Mouse (Mus musculus) stomach, postnatal 0 days (tissue): ENCODE measurements around the gene Pla2g2c. TPM values are rescaled to one million over a fixed set of nuclear protein-coding genes. Genes with fewer than 3 reads are reported as not detected.
A peak's percentile ranks its signal among the peaks of the same experiment; 100 is the strongest.

Experiments used
- ATAC-seq: fragments of 200-750 bp; cut with Nextera tagmentation; 2 replicates; pipeline ENCODE4 v1.8.0; 2017; ENCODE audit not compliant: low FRiP score, low TSS enrichment
- DNase-seq: peaks from one replicate; pipeline ENCODE4 v3.0.0-alpha.2; 2016; ENCODE audit warnings: low spot score
- H3K27ac ChIP-seq: fragments of 300-500 bp; sonication (generic); replicated peaks from 2 replicates; pipeline ENCODE4 v1.5.1; 2014; ENCODE audit warnings: mild to moderate bottlenecking, control low read depth
- H3K27me3 ChIP-seq: fragments of 300-500 bp; sonication (generic); 2 replicates; pipeline ENCODE4 v1.6.1; 2014; ENCODE audit warnings: low read length; ENCODE audit not compliant: control insufficient read depth, insufficient read depth
- H3K36me3 ChIP-seq: fragments of 300-500 bp; sonication (generic); 2 replicates; pipeline ENCODE4 v1.6.1; 2014; ENCODE audit warnings: low read length, mixed read lengths; ENCODE audit not compliant: control insufficient read depth, insufficient read depth
- H3K4me1 ChIP-seq: fragments of 300-500 bp; sonication (generic); replicated peaks from 2 replicates; pipeline ENCODE4 v1.6.1; 2014; ENCODE audit warnings: antibody characterized with exemption; ENCODE audit not compliant: control insufficient read depth, insufficient read depth
- H3K4me2 ChIP-seq: fragments of 300-500 bp; sonication (generic); replicated peaks from 2 replicates; pipeline ENCODE4 v1.6.1; 2014; ENCODE audit warnings: low read depth, mild to moderate bottlenecking, control low read depth, moderate library complexity
- H3K4me3 ChIP-seq: fragments of 300-500 bp; sonication (generic); 2 replicates; pipeline ENCODE4 v1.5.1; 2014; ENCODE audit warnings: low read depth, low read length, control low read depth
- H3K9ac ChIP-seq: fragments of 300-500 bp; sonication (generic); 2 replicates; pipeline ENCODE4 v1.6.1; 2014; ENCODE audit warnings: mild to moderate bottlenecking, low read length, control low read depth, mixed read lengths
- H3K9me3 ChIP-seq: fragments of 300-500 bp; sonication (generic); 2 replicates; pipeline ENCODE4 v1.6.1; 2016; ENCODE audit warnings: low read length; ENCODE audit not compliant: control insufficient read depth
- CTCF ChIP-seq: IDR thresholded peaks from 2 replicates; pipeline ENCODE4 v1.5.1; 2016; ENCODE audit warnings: antibody characterized with exemption, low read depth, mild to moderate bottlenecking, moderate library complexity
- EP300 ChIP-seq: optimal IDR thresholded peaks from 2 replicates; pipeline ENCODE3; 2016; ENCODE audit warnings: antibody characterized with exemption
- WGBS: fragments of 180-500 bp; shearing (Covaris S2); extraction: QIAGEN DNeasy Blood & Tissue Kit; methylation state at CpG from one replicate; pipeline ENCODE4 v1.1.7; 2014; 5-methylcytosine and 5-hydroxymethylcytosine counted together
- polyA plus RNA-seq: library from polyadenylated mRNA; unstranded; fragments of >200 nt; fragmentation: Nextera tagmentation; extraction: Ambion mirVana; gene quantifications from 2 replicates; pipeline ENCODE4 v1.2.1, GENCODE M21; 2015

The Pla2g2c gene
- polyA plus RNA-seq, 1 experiment from 2014 or later: 0.30 TPM

- 85% methylated on average over 9 of the region's 9 CpGs for WGBS
- ATAC-seq: no peak
- no peak overlapping the region for H3K4me2 ChIP-seq
- no peaks in the 10 kb centered on the region for H3K36me3 ChIP-seq
- no peak overlapping the region for H3K27ac ChIP-seq
- no peak for DNase-seq
- no peaks in the 10 kb centered on the region for H3K27me3 ChIP-seq
- H3K9ac ChIP-seq: no peak overlapping the region
- TF ChIP-seq EP300 (no peak), CTCF (no peak)
- no peaks in the 10 kb centered on the region for H3K4me1 ChIP-seq
- H3K4me3 ChIP-seq: no peak overlapping the region
- no peaks in the 10 kb centered on the region for H3K9me3 ChIP-seq
Observed at GRCm38 (mm10) chr4:138746866-138747265, 22.3 kb downstream of the Pla2g2c start.

DNA sequence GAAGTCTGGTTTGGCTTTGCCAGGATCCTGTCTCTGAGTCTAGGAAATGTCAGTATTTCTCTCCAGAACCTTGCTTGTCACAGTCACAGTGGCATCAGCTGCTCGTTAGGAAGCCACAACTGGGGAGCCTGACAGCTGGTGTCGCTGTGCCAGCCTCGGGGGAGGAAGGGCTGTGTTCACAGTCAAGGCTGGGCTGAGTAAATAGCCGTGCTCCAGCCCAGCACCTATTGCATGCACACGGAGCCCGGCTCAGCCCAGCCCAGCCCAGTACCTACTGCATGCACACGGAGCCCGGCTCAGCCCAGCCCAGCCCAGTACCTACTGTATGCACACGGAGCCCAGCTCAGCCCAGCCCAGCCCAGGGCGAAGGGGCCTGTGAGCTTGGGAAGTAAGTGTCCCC lies 23.3 kb downstream of the Pla2g2c start:
- Histone ChIP-seq H3K4me3 (no peak overlapping the region), H3K36me3 (no peaks in the 10 kb centered on the region), H3K9me3 (no peaks in the 10 kb centered on the region), H3K9ac (no peak overlapping the region), H3K4me2 (no peak overlapping the region), H3K4me1 (no peaks in the 10 kb centered on the region), H3K27ac (no peak overlapping the region), H3K27me3 (no peaks in the 10 kb centered on the region)
- WGBS: 39% methylated on average over 10 of the region's 10 CpGs
- peak; percentile 63 for DNase-seq
- TF ChIP-seq CTCF: peak; percentile 40; the same call in 1 of the 2 replicates
- TF ChIP-seq EP300: no peak
- ATAC-seq: peak; percentile 82

DNA sequence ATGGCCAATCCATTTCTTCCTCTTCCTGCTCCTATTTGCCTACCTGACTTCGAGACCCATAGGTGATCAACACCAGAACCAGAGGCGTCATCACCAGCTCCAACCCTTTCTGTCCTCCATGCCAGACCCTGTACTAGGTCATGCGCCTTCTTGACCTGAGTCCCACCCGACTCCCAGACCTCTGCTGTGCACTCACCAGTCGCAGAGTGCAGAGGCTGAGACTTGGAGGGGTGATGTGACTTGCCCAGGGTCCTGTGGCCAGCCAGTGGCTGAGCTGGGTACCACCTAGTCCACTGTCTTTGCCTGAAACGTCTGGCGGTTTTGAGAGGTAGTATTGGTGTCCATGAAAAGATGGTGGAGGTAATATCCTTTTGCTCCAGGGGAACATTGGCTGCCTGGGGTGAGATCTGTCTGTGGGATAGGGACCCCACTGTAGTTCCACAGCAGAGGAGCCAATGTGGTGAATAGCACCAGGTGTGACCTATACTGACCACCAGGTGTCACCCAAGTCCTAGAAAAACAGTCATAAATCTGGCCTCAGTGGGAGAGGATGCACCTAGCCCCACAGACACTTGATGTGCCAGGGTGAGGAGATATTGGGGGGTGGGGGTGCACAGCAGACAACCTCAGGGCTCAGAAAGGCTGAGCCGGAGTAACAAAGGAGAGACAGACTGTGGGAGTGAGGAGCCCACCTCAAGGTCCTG lies 23.9 kb downstream of the Pla2g2c start:
- TF ChIP-seq EP300 (no peak), CTCF (peak; percentile 86)
- no peaks in the 10 kb centered on the region for H3K27me3 ChIP-seq
- H3K4me1 ChIP-seq: no peaks in the 10 kb centered on the region
- H3K4me3 ChIP-seq: no peak overlapping the region
- WGBS: 50% methylated on average over 8 of the region's 8 CpGs
- DNase-seq (peak; percentile 45), ATAC-seq (peak; percentile 31)
- H3K9me3 ChIP-seq: no peaks in the 10 kb centered on the region
- no peak overlapping the region for H3K9ac ChIP-seq
- H3K36me3 ChIP-seq: no peaks in the 10 kb centered on the region
- no peak overlapping the region for H3K4me2 ChIP-seq
- no peak overlapping the region for H3K27ac ChIP-seq

DNA sequence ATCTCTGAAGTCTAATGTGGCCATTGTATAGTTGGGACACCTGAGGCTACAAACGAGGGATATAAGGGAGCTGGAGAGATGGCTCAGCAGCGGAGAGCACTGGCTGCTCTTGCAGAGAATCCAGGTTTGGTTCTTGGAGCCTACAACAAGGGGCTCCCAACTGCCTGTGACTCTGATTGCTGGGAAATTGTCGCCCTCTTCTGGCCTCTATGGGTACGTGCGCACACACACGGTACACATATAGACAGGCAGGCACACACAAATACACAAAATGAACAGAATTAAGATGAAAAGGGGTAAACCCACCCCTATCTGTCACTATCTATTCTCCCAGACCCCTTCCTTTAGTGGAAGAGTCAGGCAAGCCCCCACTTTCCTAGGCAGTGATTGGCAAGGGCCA lies 28.0 kb downstream of the Pla2g2c start:
- TF ChIP-seq CTCF (no peak), EP300 (no peak)
- H3K4me1 ChIP-seq: no peaks in the 10 kb centered on the region
- no peak for ATAC-seq
- DNase-seq: no peak
- H3K9ac ChIP-seq: no peak overlapping the region
- H3K4me3 ChIP-seq: no peak overlapping the region
- H3K4me2 ChIP-seq: no peak overlapping the region
- no peaks in the 10 kb centered on the region for H3K9me3 ChIP-seq
- H3K36me3 ChIP-seq: no peaks in the 10 kb centered on the region
- no peaks in the 10 kb centered on the region for H3K27me3 ChIP-seq
- 96% methylated on average over 6 of the region's 6 CpGs for WGBS
- H3K27ac ChIP-seq: no peak overlapping the region

- DNase-seq: no peak
Observed at GRCm38 (mm10) chr4:138753608-138754007, 29.0 kb downstream of the Pla2g2c start.

GRCm38 (mm10) chr4:138754432-138754831 lies 29.8 kb downstream of the Pla2g2c start:
- Histone ChIP-seq H3K4me2 (no peak overlapping the region), H3K9ac (no peak overlapping the region), H3K27ac (no peak overlapping the region), H3K27me3 (no peaks in the 10 kb centered on the region), H3K4me1 (no peaks in the 10 kb centered on the region), H3K4me3 (no peak overlapping the region), H3K36me3 (no peaks in the 10 kb centered on the region), H3K9me3 (no peaks in the 10 kb centered on the region)
- no peak for TF ChIP-seq EP300
- no peak for TF ChIP-seq CTCF
- ATAC-seq: 0 out of 2 replicates have a peak, but pooled peaks have one; percentile 45
- no peak for DNase-seq
- 60% methylated on average over 9 of the region's 9 CpGs for whole genome bisulfite sequencing

More at GRCm38 (mm10) chr4:138753608-138754007, 29.0 kb downstream of the Pla2g2c start:
- no peaks in the 10 kb centered on the region for H3K36me3 ChIP-seq
- H3K4me1 ChIP-seq: no peaks in the 10 kb centered on the region
- no peak overlapping the region for H3K4me2 ChIP-seq
- TF ChIP-seq EP300 (no peak), CTCF (no peak)
- no peak overlapping the region for H3K27ac ChIP-seq
- ATAC-seq: no peak
- H3K9me3 ChIP-seq: no peaks in the 10 kb centered on the region
- no peak overlapping the region for H3K4me3 ChIP-seq
- no peaks in the 10 kb centered on the region for H3K27me3 ChIP-seq
- WGBS: 83% methylated on average over 3 of the region's 3 CpGs
- no peak overlapping the region for H3K9ac ChIP-seq
